Mouse (Mus musculus): ENCODE results near the gene Cdc14b. TPM values are rescaled to one million over a fixed set of nuclear protein-coding genes. Genes with fewer than 3 reads are reported as not detected.

Gene Cdc14b
- polyA plus RNA-seq, 1 experiment from 2014 or later: 29.5 TPM

GRCm38 (mm10) chr13:64185176-64185575 is 89.9 kb downstream of the Cdc14b start:
- no peak overlapping the region for H3K27ac ChIP-seq (ENCODE audit: low read depth, low read length)
- WGBS (ENCODE audit: insufficient replicate concordance): 71% methylated on average over 7 of the region's 7 CpGs
- ATAC-seq (replicated peaks; ENCODE audit: insufficient number of reproducible peaks, low FRiP score, low TSS enrichment): no peak
- no peak overlapping the region for H3K4me2 ChIP-seq
- no peaks in the 10 kb centered on the region for H3K27me3 ChIP-seq (ENCODE audit: control insufficient read depth, insufficient read depth, low read length)
- H3K4me1 ChIP-seq (ENCODE audit: control insufficient read depth, insufficient read depth, low read length): no peaks in the 10 kb centered on the region; the same call in 1 of the 2 replicates
- no peak overlapping the region for H3K9ac ChIP-seq (ENCODE audit: low read depth, low read length)
- no peaks in the 10 kb centered on the region; the same call in 1 of the 2 replicates for H3K9me3 ChIP-seq (replicated peaks; ENCODE audit: control insufficient read depth, low read length)
- no peak overlapping the region for H3K4me3 ChIP-seq (ENCODE audit: low read depth, low read length)
- peaks cover 3% of the 10 kb centered on the region for H3K36me3 ChIP-seq (ENCODE audit: control insufficient read depth, insufficient read depth, low read length)

GRCm38 (mm10) chr13:64184361-64184760 is 90.7 kb downstream of the Cdc14b start:
- WGBS (ENCODE audit: insufficient replicate concordance): 72% methylated on average over 10 of the region's 10 CpGs
- H3K4me3 ChIP-seq (ENCODE audit: low read depth, low read length): no peak overlapping the region
- no peaks in the 10 kb centered on the region; the same call in 1 of the 2 replicates for H3K4me1 ChIP-seq (ENCODE audit: control insufficient read depth, insufficient read depth, low read length)
- ATAC-seq (replicated peaks; ENCODE audit: insufficient number of reproducible peaks, low FRiP score, low TSS enrichment): no peak
- H3K36me3 ChIP-seq (ENCODE audit: control insufficient read depth, insufficient read depth, low read length): peaks cover 3% of the 10 kb centered on the region
- H3K27ac ChIP-seq (ENCODE audit: low read depth, low read length): no peak overlapping the region
- no peak overlapping the region for H3K9ac ChIP-seq (ENCODE audit: low read depth, low read length)
- no peaks in the 10 kb centered on the region; the same call in 1 of the 2 replicates for H3K9me3 ChIP-seq (replicated peaks; ENCODE audit: control insufficient read depth, low read length)
- no peaks in the 10 kb centered on the region for H3K27me3 ChIP-seq (ENCODE audit: control insufficient read depth, insufficient read depth, low read length)
- H3K4me2 ChIP-seq: no peak overlapping the region

DNA sequence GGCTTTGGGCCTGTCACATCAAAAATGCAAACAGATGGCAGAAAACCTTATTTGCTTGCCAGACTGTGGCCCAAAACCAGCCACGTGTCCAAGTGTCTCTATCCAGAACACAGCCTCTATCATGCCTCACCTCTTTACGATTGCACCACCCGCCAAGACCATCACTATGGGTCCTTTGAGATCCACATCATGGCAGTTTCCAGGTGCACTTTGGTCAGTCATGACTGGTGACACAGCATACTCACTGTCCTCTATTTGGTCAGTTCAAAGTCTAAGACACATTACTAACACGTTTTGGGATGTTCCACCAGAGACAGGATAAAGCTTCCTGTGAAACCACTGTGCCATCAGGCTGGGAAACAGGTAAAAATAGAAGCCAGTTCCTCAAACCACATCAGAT is 91.5 kb downstream of the Cdc14b start:
- 83% methylated on average over 4 of the region's 4 CpGs for WGBS (ENCODE audit: insufficient replicate concordance)
- no peak overlapping the region for H3K27ac ChIP-seq (ENCODE audit: low read depth, low read length)
- H3K4me3 ChIP-seq (ENCODE audit: low read depth, low read length): no peak overlapping the region

GRCm38 (mm10) chr13:64182091-64182490 is 93.0 kb downstream of the Cdc14b start:
- no peak for ATAC-seq (replicated peaks; ENCODE audit: insufficient number of reproducible peaks, low FRiP score, low TSS enrichment)
- WGBS (ENCODE audit: insufficient replicate concordance): 73% methylated on average over 2 of the region's 2 CpGs
- Histone ChIP-seq H3K4me3 (ENCODE audit: low read depth, low read length) (no peak overlapping the region), H3K9me3 (replicated peaks; ENCODE audit: control insufficient read depth, low read length) (no peaks in the 10 kb centered on the region; the same call in 1 of the 2 replicates), H3K27me3 (ENCODE audit: control insufficient read depth, insufficient read depth, low read length) (no peaks in the 10 kb centered on the region), H3K36me3 (ENCODE audit: control insufficient read depth, insufficient read depth, low read length) (peaks cover 3% of the 10 kb centered on the region), H3K4me1 (ENCODE audit: control insufficient read depth, insufficient read depth, low read length) (peaks cover 7% of the 10 kb centered on the region; the same call in 1 of the 2 replicates), H3K27ac (ENCODE audit: low read depth, low read length) (no peak overlapping the region), H3K4me2 (no peak overlapping the region), H3K9ac (ENCODE audit: low read depth, low read length) (no peak overlapping the region)

More for the DNA sequence above, 91.5 kb downstream of the Cdc14b start:
- no peak overlapping the region for H3K4me2 ChIP-seq
- no peak for ATAC-seq (replicated peaks; ENCODE audit: insufficient number of reproducible peaks, low FRiP score, low TSS enrichment)
- H3K27me3 ChIP-seq (ENCODE audit: control insufficient read depth, insufficient read depth, low read length): no peaks in the 10 kb centered on the region
- no peak overlapping the region for H3K9ac ChIP-seq (ENCODE audit: low read depth, low read length)
- no peaks in the 10 kb centered on the region; the same call in 1 of the 2 replicates for H3K9me3 ChIP-seq (replicated peaks; ENCODE audit: control insufficient read depth, low read length)
- H3K36me3 ChIP-seq (ENCODE audit: control insufficient read depth, insufficient read depth, low read length): peaks cover 3% of the 10 kb centered on the region
- H3K4me1 ChIP-seq (ENCODE audit: control insufficient read depth, insufficient read depth, low read length): peaks cover 1% of the 10 kb centered on the region

GRCm38 (mm10) chr13:64180888-64181287 is 94.2 kb downstream of the Cdc14b start:
- ATAC-seq (replicated peaks; ENCODE audit: insufficient number of reproducible peaks, low FRiP score, low TSS enrichment): no peak
- peaks cover 2% of the 10 kb centered on the region; the same call in 1 of the 2 replicates for H3K36me3 ChIP-seq (ENCODE audit: control insufficient read depth, insufficient read depth, low read length)
- H3K4me3 ChIP-seq (ENCODE audit: low read depth, low read length): no peak overlapping the region
- no peak overlapping the region for H3K9ac ChIP-seq (ENCODE audit: low read depth, low read length)
- H3K4me1 ChIP-seq (ENCODE audit: control insufficient read depth, insufficient read depth, low read length): peaks cover 7% of the 10 kb centered on the region; the same call in 1 of the 2 replicates
- no peaks in the 10 kb centered on the region; the same call in 1 of the 2 replicates for H3K9me3 ChIP-seq (replicated peaks; ENCODE audit: control insufficient read depth, low read length)
- H3K27ac ChIP-seq (ENCODE audit: low read depth, low read length): no peak overlapping the region
- no peaks in the 10 kb centered on the region for H3K27me3 ChIP-seq (ENCODE audit: control insufficient read depth, insufficient read depth, low read length)
- WGBS (ENCODE audit: insufficient replicate concordance): 78% methylated on average over 3 of the region's 3 CpGs
- no peak overlapping the region for H3K4me2 ChIP-seq

DNA sequence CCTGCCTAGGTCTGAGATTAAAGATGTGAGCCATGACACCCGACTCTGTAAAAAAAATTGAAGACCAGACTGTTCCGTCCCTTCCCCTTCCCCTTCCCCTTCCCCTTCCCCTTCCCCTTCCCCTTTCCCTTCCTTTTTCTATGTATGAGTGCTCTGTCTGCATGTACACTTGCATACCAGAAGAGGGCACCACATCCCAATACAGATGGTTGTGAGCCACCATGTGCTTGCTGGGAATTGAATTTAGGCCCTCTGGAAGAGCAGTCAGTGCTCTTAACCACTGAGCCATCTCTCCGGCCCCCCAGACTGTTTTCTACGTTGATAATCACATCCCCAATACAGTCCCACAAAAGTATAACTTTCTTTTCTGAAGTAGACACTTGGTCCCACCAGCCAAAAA is 94.8 kb downstream of the Cdc14b start:
- H3K36me3 ChIP-seq (ENCODE audit: control insufficient read depth, insufficient read depth, low read length): peaks cover 3% of the 10 kb centered on the region; the same call in 1 of the 2 replicates

DNA sequence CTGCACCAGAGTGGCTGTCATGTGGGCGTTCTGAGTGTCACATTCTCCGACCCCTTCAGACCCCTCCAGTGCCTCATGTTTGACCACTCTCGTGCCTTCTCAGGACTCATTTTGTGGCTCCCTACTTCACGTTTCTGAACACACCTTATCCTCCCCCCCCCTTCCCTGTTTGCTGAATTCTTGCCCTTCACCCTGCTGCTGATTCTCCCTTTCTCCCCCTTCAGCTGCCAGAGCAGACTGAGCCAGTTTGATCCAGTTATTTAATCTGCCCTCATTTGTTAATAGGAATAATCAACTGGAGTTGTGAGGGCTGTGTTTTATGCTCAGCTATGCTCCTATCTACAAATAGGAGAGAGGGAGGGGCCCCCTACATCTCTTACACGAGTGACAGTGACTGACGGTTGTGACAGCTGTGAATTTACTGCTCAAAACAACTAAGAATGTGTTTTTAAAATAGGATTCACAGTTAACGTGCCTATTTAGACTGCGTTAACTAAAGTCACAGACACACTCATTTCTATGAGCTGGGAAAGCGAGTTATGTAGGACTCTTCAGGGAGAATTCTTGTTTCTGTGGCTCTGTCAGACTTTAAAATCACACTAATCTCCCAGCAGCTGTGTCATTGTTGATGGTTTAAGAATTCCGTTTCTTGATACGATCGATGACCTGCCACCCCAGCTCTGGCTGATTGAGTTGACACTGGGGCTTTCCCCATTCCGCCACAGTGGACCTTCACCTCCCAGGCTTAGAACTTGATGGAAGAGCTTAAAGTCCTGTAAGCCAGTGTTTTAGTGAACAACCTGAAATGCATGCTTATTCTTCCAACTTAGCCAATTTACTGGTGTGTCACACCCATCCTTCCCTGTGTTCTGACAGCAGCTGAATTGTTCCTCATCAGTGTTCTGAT is 96.1 kb downstream of the Cdc14b start:
- H3K27ac ChIP-seq (ENCODE audit: low read depth, low read length): no peak overlapping the region
- peaks cover 7% of the 10 kb centered on the region; the same call in 1 of the 2 replicates for H3K4me1 ChIP-seq (ENCODE audit: control insufficient read depth, insufficient read depth, low read length)
- no peak overlapping the region for H3K4me2 ChIP-seq
- ATAC-seq (replicated peaks; ENCODE audit: insufficient number of reproducible peaks, low FRiP score, low TSS enrichment): no peak
- H3K4me3 ChIP-seq (ENCODE audit: low read depth, low read length): no peak overlapping the region
- peaks cover 7% of the 10 kb centered on the region; the same call in 1 of the 2 replicates for H3K36me3 ChIP-seq (ENCODE audit: control insufficient read depth, insufficient read depth, low read length)
- no peaks in the 10 kb centered on the region for H3K27me3 ChIP-seq (ENCODE audit: control insufficient read depth, insufficient read depth, low read length)
- H3K9ac ChIP-seq (ENCODE audit: low read depth, low read length): no peak overlapping the region
- no peaks in the 10 kb centered on the region; the same call in 1 of the 2 replicates for H3K9me3 ChIP-seq (replicated peaks; ENCODE audit: control insufficient read depth, low read length)
- 64% methylated on average over 13 of the region's 13 CpGs for WGBS (ENCODE audit: insufficient replicate concordance)

More for the DNA sequence above, 94.8 kb downstream of the Cdc14b start:
- Histone ChIP-seq H3K27ac (ENCODE audit: low read depth, low read length) (no peak overlapping the region), H3K9me3 (replicated peaks; ENCODE audit: control insufficient read depth, low read length) (no peaks in the 10 kb centered on the region; the same call in 1 of the 2 replicates), H3K27me3 (ENCODE audit: control insufficient read depth, insufficient read depth, low read length) (no peaks in the 10 kb centered on the region), H3K4me1 (ENCODE audit: control insufficient read depth, insufficient read depth, low read length) (peaks cover 7% of the 10 kb centered on the region; the same call in 1 of the 2 replicates), H3K4me2 (no peak overlapping the region), H3K4me3 (ENCODE audit: low read depth, low read length) (no peak overlapping the region), H3K9ac (ENCODE audit: low read depth, low read length) (no peak overlapping the region)
- 80% methylated on average over 4 of the region's 4 CpGs for WGBS (ENCODE audit: insufficient replicate concordance)
- ATAC-seq (replicated peaks; ENCODE audit: insufficient number of reproducible peaks, low FRiP score, low TSS enrichment): no peak

DNA sequence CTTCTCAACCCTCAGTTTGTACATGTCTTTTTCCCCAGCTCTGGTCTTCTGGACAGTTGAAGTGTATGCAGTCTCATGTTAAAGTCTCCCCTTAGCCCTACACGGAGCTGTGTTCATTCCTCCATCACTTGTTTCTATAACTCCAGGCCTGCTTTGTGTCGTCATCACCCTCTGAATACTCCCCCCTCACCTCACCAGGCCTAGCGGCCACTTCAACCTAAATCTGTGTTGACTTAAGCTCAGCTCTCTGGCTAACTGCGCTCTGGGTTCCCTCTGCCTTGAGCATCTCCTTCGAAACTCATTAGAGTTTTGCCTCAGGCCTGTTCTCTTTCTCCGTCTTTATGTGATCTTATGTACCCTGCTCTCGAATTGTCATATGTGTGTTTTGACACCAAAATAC is 97.1 kb downstream of the Cdc14b start:
- H3K36me3 ChIP-seq (ENCODE audit: control insufficient read depth, insufficient read depth, low read length): peaks cover 10% of the 10 kb centered on the region; the same call in 1 of the 2 replicates
- no peaks in the 10 kb centered on the region for H3K27me3 ChIP-seq (ENCODE audit: control insufficient read depth, insufficient read depth, low read length)
- no peak overlapping the region for H3K4me2 ChIP-seq
- 62% methylated on average over 7 of the region's 7 CpGs for WGBS (ENCODE audit: insufficient replicate concordance)
- H3K27ac ChIP-seq (ENCODE audit: low read depth, low read length): no peak overlapping the region
- no peaks in the 10 kb centered on the region; the same call in 1 of the 2 replicates for H3K9me3 ChIP-seq (replicated peaks; ENCODE audit: control insufficient read depth, low read length)
- no peak for ATAC-seq (replicated peaks; ENCODE audit: insufficient number of reproducible peaks, low FRiP score, low TSS enrichment)
- H3K4me3 ChIP-seq (ENCODE audit: low read depth, low read length): no peak overlapping the region
- no peak overlapping the region for H3K9ac ChIP-seq (ENCODE audit: low read depth, low read length)
- H3K4me1 ChIP-seq (ENCODE audit: control insufficient read depth, insufficient read depth, low read length): peaks cover 7% of the 10 kb centered on the region; the same call in 1 of the 2 replicates
